Mouse (Mus musculus): ENCODE data around the gene Dtnbp1. TPM values are rescaled to one million over a fixed set of nuclear protein-coding genes. Genes with fewer than 3 reads are reported as not detected.

The Dtnbp1 gene
- polyA plus RNA-seq, 1 experiment from 2014 or later, result 148 TPM

DNA sequence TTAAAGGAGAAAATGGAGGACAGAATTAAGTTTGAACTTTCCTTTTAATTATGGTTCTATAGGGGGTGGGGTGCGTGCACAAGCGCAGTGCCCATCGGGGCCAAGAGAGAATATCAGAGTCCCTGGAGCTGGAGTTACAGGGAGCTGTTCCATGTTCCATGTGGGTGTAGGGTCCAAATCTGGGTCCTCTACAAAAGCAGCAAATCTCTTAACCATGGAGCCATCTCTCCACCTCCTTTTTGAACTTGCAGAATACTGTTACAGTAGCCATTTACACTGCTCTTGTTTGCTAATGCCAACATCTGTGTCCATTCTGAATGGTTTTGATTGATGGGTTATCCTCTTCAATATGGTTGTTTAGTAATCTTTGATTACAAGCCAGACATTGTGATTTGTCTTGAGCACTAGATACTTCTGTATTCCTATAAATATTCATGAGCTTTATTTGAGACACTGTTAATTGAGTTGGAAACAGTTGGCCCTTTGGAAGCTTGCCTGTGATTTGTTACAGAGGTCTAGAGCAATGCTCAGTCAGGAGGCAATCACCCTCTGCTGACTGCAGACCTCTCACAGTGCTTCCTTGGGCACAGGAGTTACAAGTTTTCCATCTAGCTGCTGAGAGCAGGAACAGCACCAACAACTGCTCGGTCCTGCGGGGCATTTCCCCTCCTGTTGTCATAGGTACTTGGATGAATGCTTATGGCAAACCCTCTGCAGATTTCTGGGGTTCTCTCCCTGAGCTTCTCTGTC lies 41.2 kb downstream of the Dtnbp1 start:
- peak; percentile 65; the same call in 1 of the 2 replicates for ATAC-seq (ENCODE audit: low read depth)
- WGBS, result 75% methylated on average over 5 of the region's 5 CpGs
- H3K9ac ChIP-seq (replicated peaks; ENCODE audit: low read depth, low read length), result no peak overlapping the region
- H3K36me3 ChIP-seq (ENCODE audit: control insufficient read depth, insufficient read depth, low read length), result no peaks in the 10 kb centered on the region
- H3K27ac ChIP-seq (ENCODE audit: low read depth, low read length), result no peak overlapping the region
- H3K4me2 ChIP-seq (ENCODE audit: low read depth, low read length), result no peak overlapping the region
- no peak overlapping the region for H3K4me3 ChIP-seq (ENCODE audit: low read depth, low read length)
- no peaks in the 10 kb centered on the region for H3K27me3 ChIP-seq (ENCODE audit: control insufficient read depth, insufficient read depth, low read length)
- H3K4me1 ChIP-seq (ENCODE audit: control insufficient read depth, insufficient read depth, low read length), result 0 out of 2 replicates have a peak, but pooled peaks cover 3% of the 10 kb centered on the region
- H3K9me3 ChIP-seq (ENCODE audit: control insufficient read depth, low read length), result no peaks in the 10 kb centered on the region

GRCm38 (mm10) chr13:44957049-44957448 lies 44.9 kb downstream of the Dtnbp1 start:
- no peaks in the 10 kb centered on the region for H3K27me3 ChIP-seq (ENCODE audit: control insufficient read depth, insufficient read depth, low read length)
- H3K9me3 ChIP-seq (ENCODE audit: control insufficient read depth, low read length), result no peaks in the 10 kb centered on the region
- no peak overlapping the region for H3K4me3 ChIP-seq (ENCODE audit: low read depth, low read length)
- no peak overlapping the region for H3K27ac ChIP-seq (ENCODE audit: low read depth, low read length)
- 90% methylated on average over 8 of the region's 8 CpGs for WGBS
- H3K4me2 ChIP-seq (ENCODE audit: low read depth, low read length), result no peak overlapping the region
- no peak for ATAC-seq (ENCODE audit: low read depth)
- no peaks in the 10 kb centered on the region for H3K36me3 ChIP-seq (ENCODE audit: control insufficient read depth, insufficient read depth, low read length)
- H3K4me1 ChIP-seq (ENCODE audit: control insufficient read depth, insufficient read depth, low read length), result 0 out of 2 replicates have a peak, but pooled peaks cover 3% of the 10 kb centered on the region
- H3K9ac ChIP-seq (replicated peaks; ENCODE audit: low read depth, low read length), result no peak overlapping the region

GRCm38 (mm10) chr13:44955781-44956180 lies 46.2 kb downstream of the Dtnbp1 start:
- Histone ChIP-seq H3K4me3 (ENCODE audit: low read depth, low read length) (no peak overlapping the region), H3K36me3 (ENCODE audit: control insufficient read depth, insufficient read depth, low read length) (no peaks in the 10 kb centered on the region), H3K27me3 (ENCODE audit: control insufficient read depth, insufficient read depth, low read length) (no peaks in the 10 kb centered on the region), H3K27ac (ENCODE audit: low read depth, low read length) (no peak overlapping the region), H3K9ac (replicated peaks; ENCODE audit: low read depth, low read length) (no peak overlapping the region), H3K4me2 (ENCODE audit: low read depth, low read length) (no peak overlapping the region), H3K9me3 (ENCODE audit: control insufficient read depth, low read length) (no peaks in the 10 kb centered on the region), H3K4me1 (ENCODE audit: control insufficient read depth, insufficient read depth, low read length) (no peaks in the 10 kb centered on the region)
- 98% methylated on average over 6 of the region's 6 CpGs for WGBS
- no peak for ATAC-seq (ENCODE audit: low read depth)

DNA sequence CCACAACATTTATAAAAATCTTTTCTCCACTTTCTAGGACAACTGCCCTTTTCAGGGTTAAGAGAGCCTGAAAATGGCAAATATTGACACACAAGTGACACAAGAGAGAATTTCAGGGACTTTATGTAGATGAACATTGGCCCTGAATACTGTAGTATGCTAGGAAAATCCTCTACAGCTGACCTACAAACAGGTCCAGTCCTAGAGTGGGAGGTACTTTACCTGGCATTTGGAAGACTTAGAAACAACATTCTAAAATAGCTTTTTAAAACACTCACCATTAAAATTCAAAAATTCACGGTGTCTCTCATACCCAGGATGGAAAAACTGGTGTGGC lies 47.7 kb downstream of the Dtnbp1 start:
- no peak overlapping the region for H3K4me3 ChIP-seq (ENCODE audit: low read depth, low read length)
- no peaks in the 10 kb centered on the region for H3K9me3 ChIP-seq (ENCODE audit: control insufficient read depth, low read length)
- no peak overlapping the region for H3K9ac ChIP-seq (replicated peaks; ENCODE audit: low read depth, low read length)
- no peaks in the 10 kb centered on the region for H3K27me3 ChIP-seq (ENCODE audit: control insufficient read depth, insufficient read depth, low read length)
- H3K27ac ChIP-seq (ENCODE audit: low read depth, low read length), result no peak overlapping the region
- 94% methylated on average over 1 of the region's 1 CpGs for WGBS
- no peak for ATAC-seq (ENCODE audit: low read depth)
- 0 out of 2 replicates have a peak, but pooled peaks cover 3% of the 10 kb centered on the region for H3K4me1 ChIP-seq (ENCODE audit: control insufficient read depth, insufficient read depth, low read length)
- no peaks in the 10 kb centered on the region for H3K36me3 ChIP-seq (ENCODE audit: control insufficient read depth, insufficient read depth, low read length)
- H3K4me2 ChIP-seq (ENCODE audit: low read depth, low read length), result no peak overlapping the region

DNA sequence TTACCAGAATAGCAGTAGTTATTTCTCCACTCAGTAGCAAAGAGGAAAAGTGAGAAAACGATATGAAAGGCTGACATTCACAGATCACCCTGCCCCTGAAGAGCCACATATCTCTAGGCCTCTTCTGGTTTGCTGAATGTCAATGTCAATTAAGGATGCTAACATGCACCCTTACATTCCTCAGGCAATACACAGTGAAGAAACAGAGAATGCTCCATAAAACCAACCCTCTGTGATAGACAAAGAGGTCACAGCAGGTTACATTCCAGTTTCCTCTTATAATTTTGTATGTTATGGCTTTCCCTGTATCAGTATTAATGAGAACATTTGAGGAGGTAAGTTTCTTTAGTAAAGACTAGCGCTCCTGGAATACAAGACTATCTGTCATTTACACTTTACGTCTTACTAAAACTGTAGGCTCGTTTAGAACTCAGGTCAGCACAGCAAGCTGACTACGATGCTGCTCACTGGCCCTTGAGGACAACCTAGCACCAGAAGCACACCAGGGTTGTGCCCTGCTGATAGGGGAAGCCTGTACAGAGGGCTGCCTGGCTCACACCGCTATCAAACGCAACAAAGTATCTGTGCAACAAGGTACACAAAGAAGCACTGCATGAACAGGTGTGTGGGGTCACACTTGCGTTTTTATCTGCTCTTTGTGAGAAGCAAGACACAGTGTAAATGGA lies 48.3 kb downstream of the Dtnbp1 start:
- H3K27me3 ChIP-seq (ENCODE audit: control insufficient read depth, insufficient read depth, low read length), result no peaks in the 10 kb centered on the region
- H3K9me3 ChIP-seq (ENCODE audit: control insufficient read depth, low read length), result no peaks in the 10 kb centered on the region
- ATAC-seq (ENCODE audit: low read depth), result no peak
- H3K4me1 ChIP-seq (ENCODE audit: control insufficient read depth, insufficient read depth, low read length), result 0 out of 2 replicates have a peak, but pooled peaks cover 3% of the 10 kb centered on the region
- H3K27ac ChIP-seq (ENCODE audit: low read depth, low read length), result no peak overlapping the region
- 81% methylated on average over 8 of the region's 8 CpGs for WGBS
- H3K36me3 ChIP-seq (ENCODE audit: control insufficient read depth, insufficient read depth, low read length), result no peaks in the 10 kb centered on the region
- H3K4me3 ChIP-seq (ENCODE audit: low read depth, low read length), result no peak overlapping the region
- no peak overlapping the region for H3K9ac ChIP-seq (replicated peaks; ENCODE audit: low read depth, low read length)
- H3K4me2 ChIP-seq (ENCODE audit: low read depth, low read length), result no peak overlapping the region

- no peaks in the 10 kb centered on the region for H3K36me3 ChIP-seq (ENCODE audit: control insufficient read depth, insufficient read depth, low read length)
- H3K4me3 ChIP-seq (ENCODE audit: low read depth, low read length), result no peak overlapping the region
These were observed 49.4 kb downstream of the Dtnbp1 start for GRCm38 (mm10) chr13:44952393-44953086.

DNA sequence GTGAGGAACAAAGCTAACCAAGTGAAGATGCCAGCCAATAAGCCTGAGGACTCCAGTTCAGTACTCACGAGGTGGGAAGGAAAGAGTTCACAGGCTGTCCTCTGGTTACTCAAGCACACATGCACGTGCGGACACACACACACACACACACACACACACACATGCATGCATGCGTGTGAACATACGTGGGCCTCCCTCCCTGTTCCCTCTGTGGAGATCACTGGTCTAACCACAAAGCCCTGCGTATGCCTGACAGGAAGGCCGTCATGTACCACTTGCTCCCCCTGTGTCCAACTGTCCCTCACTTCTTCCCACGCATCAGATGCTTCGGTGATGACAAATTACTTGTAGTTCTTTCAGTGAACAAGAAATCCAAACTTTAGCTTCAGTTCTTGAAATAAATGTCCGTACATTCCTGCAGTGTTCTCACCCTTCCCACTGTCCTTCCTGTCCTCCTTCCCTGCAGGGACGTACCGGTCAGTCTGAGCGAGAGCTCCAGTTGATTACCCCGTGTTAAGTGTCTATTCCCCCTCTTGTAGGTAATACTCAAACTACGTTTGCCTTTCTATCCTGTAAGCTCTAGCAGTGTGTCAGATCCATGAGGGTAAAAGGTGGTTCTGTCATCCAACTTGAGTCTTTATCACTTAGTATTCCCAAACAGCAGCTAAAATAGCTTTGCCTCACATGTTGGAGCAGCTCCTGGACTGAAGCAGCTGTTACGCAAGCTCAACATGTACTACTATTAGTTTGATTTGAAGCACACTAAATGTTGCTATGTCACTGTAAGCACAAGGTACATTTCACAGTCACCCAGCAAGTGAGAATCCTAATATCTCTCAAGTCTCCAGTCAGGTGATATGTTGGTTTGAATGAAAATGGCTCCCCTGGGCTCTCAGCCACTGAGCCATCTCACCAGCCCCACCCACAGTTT lies 53.4 kb downstream of the Dtnbp1 start:
- H3K4me3 ChIP-seq (ENCODE audit: low read depth, low read length), result no peak overlapping the region
- H3K27ac ChIP-seq (ENCODE audit: low read depth, low read length), result no peak overlapping the region
- H3K4me1 ChIP-seq (ENCODE audit: control insufficient read depth, insufficient read depth, low read length), result peaks cover 25% of the 10 kb centered on the region; the same call in 1 of the 2 replicates
- H3K36me3 ChIP-seq (ENCODE audit: control insufficient read depth, insufficient read depth, low read length), result no peaks in the 10 kb centered on the region
- H3K9me3 ChIP-seq (ENCODE audit: control insufficient read depth, low read length), result no peaks in the 10 kb centered on the region
- H3K9ac ChIP-seq (replicated peaks; ENCODE audit: low read depth, low read length), result no peak overlapping the region
- H3K27me3 ChIP-seq (ENCODE audit: control insufficient read depth, insufficient read depth, low read length), result no peaks in the 10 kb centered on the region
- no peak overlapping the region for H3K4me2 ChIP-seq (ENCODE audit: low read depth, low read length)
- 84% methylated on average over 16 of the region's 16 CpGs for WGBS
- no peak for ATAC-seq (ENCODE audit: low read depth)

More at GRCm38 (mm10) chr13:44952393-44953086, 49.4 kb downstream of the Dtnbp1 start:
- peaks cover 7% of the 10 kb centered on the region; the same call in 1 of the 2 replicates for H3K4me1 ChIP-seq (ENCODE audit: control insufficient read depth, insufficient read depth, low read length)
- no peaks in the 10 kb centered on the region for H3K9me3 ChIP-seq (ENCODE audit: control insufficient read depth, low read length)
- no peak overlapping the region for H3K9ac ChIP-seq (replicated peaks; ENCODE audit: low read depth, low read length)
- no peak overlapping the region for H3K4me2 ChIP-seq (ENCODE audit: low read depth, low read length)
- no peaks in the 10 kb centered on the region for H3K27me3 ChIP-seq (ENCODE audit: control insufficient read depth, insufficient read depth, low read length)
- H3K27ac ChIP-seq (ENCODE audit: low read depth, low read length), result no peak overlapping the region
- no peak for ATAC-seq (ENCODE audit: low read depth)
- 83% methylated on average over 10 of the region's 10 CpGs for WGBS

GRCm38 (mm10) chr13:44946880-44947635 lies 54.9 kb downstream of the Dtnbp1 start:
- no peaks in the 10 kb centered on the region for H3K36me3 ChIP-seq (ENCODE audit: control insufficient read depth, insufficient read depth, low read length)
- no peaks in the 10 kb centered on the region for H3K27me3 ChIP-seq (ENCODE audit: control insufficient read depth, insufficient read depth, low read length)
- H3K4me2 ChIP-seq (ENCODE audit: low read depth, low read length), result peak overlapping the region; percentile 43
- WGBS, result 12% methylated on average over 8 of the region's 8 CpGs
- ATAC-seq (ENCODE audit: low read depth), result peak; percentile 77; the same call in 1 of the 2 replicates
- no peaks in the 10 kb centered on the region for H3K9me3 ChIP-seq (ENCODE audit: control insufficient read depth, low read length)
- H3K4me3 ChIP-seq (ENCODE audit: low read depth, low read length), result peak overlapping the region; percentile 44
- H3K9ac ChIP-seq (replicated peaks; ENCODE audit: low read depth, low read length), result peak overlapping the region; percentile 71
- H3K27ac ChIP-seq (ENCODE audit: low read depth, low read length), result peak overlapping the region; percentile 91
- H3K4me1 ChIP-seq (ENCODE audit: control insufficient read depth, insufficient read depth, low read length), result peaks cover 27% of the 10 kb centered on the region; the same call in 1 of the 2 replicates
